8 mouse cellular contexts compared by ENCODE assay signal in the genomic region with DNA sequence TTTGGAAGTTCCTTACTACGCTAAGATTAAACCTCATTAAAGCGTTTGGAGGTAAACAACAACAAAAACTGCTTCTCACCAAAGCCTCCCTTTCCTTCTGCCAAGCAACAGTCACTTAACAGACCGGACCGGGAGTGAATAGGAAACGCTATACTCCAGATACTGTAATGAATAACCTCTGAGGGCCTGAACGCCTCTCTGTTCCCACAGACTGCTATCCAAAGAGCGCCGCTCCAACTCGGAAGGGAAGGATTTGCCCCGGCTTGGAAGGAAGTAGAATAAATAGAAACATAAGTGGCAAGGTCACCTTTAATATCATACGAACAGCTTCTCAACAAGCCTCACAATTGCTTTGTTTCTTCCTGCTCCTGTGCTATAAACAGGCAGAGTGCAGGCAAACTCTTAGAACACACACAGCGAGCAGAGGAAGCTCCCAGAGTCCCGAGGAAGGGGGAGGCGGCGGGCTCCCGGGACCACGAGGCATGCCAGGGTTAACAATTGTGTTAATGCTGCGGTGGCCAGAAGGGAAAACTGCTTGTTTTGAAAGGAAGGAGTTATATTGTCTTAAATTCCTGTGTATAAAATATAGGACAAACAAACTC. TPM values are rescaled to one million over a fixed set of nuclear protein-coding genes. Genes with fewer than 3 reads are reported as not detected.
DNase-seq lines count a peak whose midpoint lies in the region; ATAC-seq and TF ChIP-seq lines count a peak whose summit lies in the region.

No protein-coding gene starts in this region.

- no peaks in the 10 kb centered on the region for H3K27me3 ChIP-seq in intestine, embryonic 14.5 days (replicated peaks; ENCODE audit: control insufficient read depth, insufficient read depth, low read length)
- H3K27me3 ChIP-seq in lung, embryonic 14.5 days (ENCODE audit: insufficient read depth, low read length) = no peaks in the 10 kb centered on the region

- H3K36me3 ChIP-seq in intestine, embryonic 14.5 days (ENCODE audit: control insufficient read depth, insufficient read depth, low read length) = no peaks in the 10 kb centered on the region
- H3K36me3 ChIP-seq in lung, embryonic 14.5 days (ENCODE audit: insufficient read depth) = no peaks in the 10 kb centered on the region

- peak; percentile 31 for DNase-seq in left cerebral cortex, postnatal 4 days
- DNase-seq in left cerebral cortex, postnatal 25 days (ENCODE audit: low spot score in 2 of 2) = no peak
- peak; percentile 98 for DNase-seq in heart, adult 11 months
- no peak for DNase-seq in intestine, embryonic 14.5 days (ENCODE audit: low spot score)
- DNase-seq in lung, embryonic 14.5 days = peak; percentile 69
- no peak for DNase-seq in natural killer cell, adult 2 months (ENCODE audit: low spot score in 2 of 2)
- DNase-seq in frontal cortex, postnatal 14 days (ENCODE audit: low spot score in 2 of 2) = no peak
- DNase-seq in thymus, adult 18-20 months = no peak

- 0 out of 2 replicates have a peak, but pooled peaks cover 4% of the 10 kb centered on the region for H3K4me1 ChIP-seq in intestine, embryonic 14.5 days (replicated peaks; ENCODE audit: control insufficient read depth, insufficient read depth, low read length)
- H3K4me1 ChIP-seq in lung, embryonic 14.5 days (ENCODE audit: insufficient read depth) = no peaks in the 10 kb centered on the region

- intact Hi-C loops in left cerebral cortex, postnatal 4 days (cut with DNase I) = no loop called here
- intact Hi-C loops in left cerebral cortex, postnatal 25 days (cut with DNase I) = no loop called here

- H3K4me2 ChIP-seq in intestine, embryonic 14.5 days (ENCODE audit: low read length) = peak overlapping the region; percentile 41
- H3K4me2 ChIP-seq in lung, embryonic 14.5 days = peak overlapping the region; percentile 31

- no peak overlapping the region for H3K27ac ChIP-seq in intestine, embryonic 14.5 days (ENCODE audit: low read depth)
- H3K27ac ChIP-seq in lung, embryonic 14.5 days (ENCODE audit: low read depth) = no peak overlapping the region

- TF ChIP-seq CTCF in lung, embryonic 14.5 days (IDR thresholded peaks at IDR 0.05; ENCODE audit: low read depth) = no peak

- no peak overlapping the region for H3K4me3 ChIP-seq in intestine, embryonic 14.5 days (ENCODE audit: low read depth, low read length)
- no peak overlapping the region for H3K4me3 ChIP-seq in lung, embryonic 14.5 days (ENCODE audit: low read depth, low read length)

- ATAC-seq in intestine, embryonic 14.5 days (replicated peaks; ENCODE audit: low FRiP score, low TSS enrichment, low read depth) = no peak
- ATAC-seq in lung, embryonic 14.5 days (ENCODE audit: insufficient read depth) = peak; percentile 83

- no peaks in the 10 kb centered on the region for H3K9me3 ChIP-seq in intestine, embryonic 14.5 days (ENCODE audit: control insufficient read depth, low read length)
- no peaks in the 10 kb centered on the region for H3K9me3 ChIP-seq in lung, embryonic 14.5 days (ENCODE audit: low read depth, low read length)

- WGBS in intestine, embryonic 14.5 days = 33% methylated on average over 18 of the region's 18 CpGs
- WGBS in lung, embryonic 14.5 days = 29% methylated on average over 18 of the region's 18 CpGs

- no peak overlapping the region for H3K9ac ChIP-seq in intestine, embryonic 14.5 days (ENCODE audit: low read length)
- H3K9ac ChIP-seq in lung, embryonic 14.5 days = 0 out of 2 replicates have a peak overlapping the region, but pooled peaks have one; percentile 10

RNA-seq across cellular contexts. Expression of a gene that starts 39.8 kb away (rescaled TPM):
- 10 to 100 TPM; 72.5 to 73.8 TPM for total RNA-seq in left cerebral cortex, postnatal 4 days (2021)
- total RNA-seq in left cerebral cortex, postnatal 25 days (2021) = 10 to 100 TPM; 53.1 to 55.4 TPM
- polyA plus RNA-seq in intestine, embryonic 14.5 days (2014; fragmentation: Nextera tagmentation; extraction: Ambion mirVana) = 107 and 109 TPM in 2 replicates
- polyA plus RNA-seq in lung, embryonic 14.5 days (2014; fragmentation: Nextera tagmentation; extraction: Ambion mirVana) = 108 and 109 TPM in 2 replicates

Comparison
In these comparisons a context has a peak if more than half of its experiments do, and no peak if none do; other contexts are left out.
1. DNase-seq: peak in left cerebral cortex, postnatal 4 days (single experiment), heart, adult 11 months (single experiment) and lung, embryonic 14.5 days (single experiment); none in left cerebral cortex, postnatal 25 days (0 of 2), intestine, embryonic 14.5 days (single experiment), natural killer cell, adult 2 months (0 of 2), frontal cortex, postnatal 14 days (0 of 2) and thymus, adult 18-20 months (0 of 2).